Mouse (Mus musculus): ENCODE data around the gene Uhrf1.

DNA sequence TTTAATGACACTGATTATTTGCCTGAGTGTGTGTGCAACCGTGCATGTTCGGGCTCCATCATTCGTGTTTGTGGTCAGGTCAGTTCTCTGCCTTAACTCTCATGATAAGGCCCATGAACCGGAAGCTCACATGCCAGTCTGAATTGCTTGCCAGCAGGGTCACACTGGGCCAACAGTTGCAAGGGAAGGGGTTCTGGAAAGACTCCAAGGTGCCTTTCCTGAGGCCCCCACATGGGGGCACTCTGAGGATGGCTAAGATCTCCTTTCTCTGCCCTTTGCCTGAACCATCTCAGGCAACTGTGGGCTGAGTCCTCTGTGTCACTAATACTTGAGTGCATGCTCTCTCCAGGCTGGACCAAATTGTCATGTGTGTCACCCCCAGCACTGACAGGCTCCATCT lies 34.1 kb downstream of the Uhrf1 start:
- TF ChIP-seq ZNF384 (IDR thresholded peaks at IDR 0.05; ENCODE audit: low read depth, low read length) (no peak), MAFK (IDR thresholded peaks at IDR 0.05; ENCODE audit: insufficient read depth, low read depth, low read length) (no peak)

Measured in ES-E14 (cell line).